Mouse (Mus musculus): Measurements from ENCODE around the gene Gm7544. TPM values are rescaled to one million over a fixed set of nuclear protein-coding genes. Genes with fewer than 3 reads are reported as not detected.
"Not testable (repeated sequence)": the region's sequence is repeated elsewhere in the genome, so short reads cannot be mapped to it uniquely, and the experiment has no call there.

The Gm7544 gene
- polyA plus RNA-seq, 1 experiment: not detected

- Histone ChIP-seq H3K27ac (ENCODE audit: control insufficient read depth, insufficient read depth, low read depth, low read length, poor library complexity) (no peak overlapping the region), H3K4me1 (ENCODE audit: control insufficient read depth, insufficient read depth, low read length) (no peaks in the 10 kb centered on the region), H3K4me3 (replicated peaks; ENCODE audit: control insufficient read depth, low read depth, low read length) (no peak overlapping the region)
- 89% methylated on average over 5 of the region's 5 CpGs for WGBS
- no peak for TF ChIP-seq POLR2A (IDR thresholded peaks at IDR 0.05; ENCODE audit: borderline replicate concordance, control insufficient read depth, low read depth, low read length)
- no peak for TF ChIP-seq CTCF (IDR thresholded peaks at IDR 0.05; ENCODE audit: control insufficient read depth, insufficient read depth, low read length)
These were observed 17.1 kb downstream of the Gm7544 start for GRCm38 (mm10) chr1:82938666-82939065.

- H3K4me1 ChIP-seq (ENCODE audit: control insufficient read depth, insufficient read depth, low read length); H3K27ac ChIP-seq (ENCODE audit: control insufficient read depth, insufficient read depth, low read depth, low read length, poor library complexity); H3K4me3 ChIP-seq (replicated peaks; ENCODE audit: control insufficient read depth, low read depth, low read length): not testable (repeated sequence)
- WGBS: no CpG with 5 or more reads among the region's 6 CpGs
These were observed 24.5 kb downstream of the Gm7544 start, which contains the start of gene Gm6217 for GRCm38 (mm10) chr1:82931326-82931725. Gene Gm6217, minus strand, starts transcription at chr1:82931399.

GRCm38 (mm10) chr1:82930558-82930957 is 25.3 kb downstream of the Gm7544 start:
- not testable (repeated sequence) for H3K4me3 ChIP-seq (replicated peaks; ENCODE audit: control insufficient read depth, low read depth, low read length); H3K27ac ChIP-seq (ENCODE audit: control insufficient read depth, insufficient read depth, low read depth, low read length, poor library complexity); H3K4me1 ChIP-seq (ENCODE audit: control insufficient read depth, insufficient read depth, low read length)
- 72% methylated on average over 3 of the region's 3 CpGs for WGBS

- Histone ChIP-seq H3K27ac (ENCODE audit: control insufficient read depth, insufficient read depth, low read depth, low read length, poor library complexity) (no peak within 1 kb of the TSS), H3K4me1 (ENCODE audit: control insufficient read depth, insufficient read depth, low read length) (no peaks in the 10 kb centered on the region), H3K4me3 (replicated peaks; ENCODE audit: control insufficient read depth, low read depth, low read length) (no peak within 1 kb of the TSS)
- TF ChIP-seq POLR2A (IDR thresholded peaks at IDR 0.05; ENCODE audit: borderline replicate concordance, control insufficient read depth, low read depth, low read length) (no peak), CTCF (IDR thresholded peaks at IDR 0.05; ENCODE audit: control insufficient read depth, insufficient read depth, low read length) (no peak)
- WGBS: 73% methylated on average over 6 of the region's 6 CpGs
These were observed 31.2 kb downstream of the Gm7544 start, which contains the start of gene A030014E15Rik for GRCm38 (mm10) chr1:82924650-82925049. Gene A030014E15Rik, plus strand, starts transcription at chr1:82924917.

GRCm38 (mm10) chr1:82913434-82913833 is 42.4 kb downstream of the Gm7544 start:
- not testable (repeated sequence) for H3K27ac ChIP-seq (ENCODE audit: control insufficient read depth, insufficient read depth, low read depth, low read length, poor library complexity); H3K4me3 ChIP-seq (replicated peaks; ENCODE audit: control insufficient read depth, low read depth, low read length); H3K4me1 ChIP-seq (ENCODE audit: control insufficient read depth, insufficient read depth, low read length)
- 65% methylated on average over 5 of the region's 5 CpGs for WGBS

- H3K4me3 ChIP-seq (replicated peaks; ENCODE audit: control insufficient read depth, low read depth, low read length): no peak within 1 kb of the TSS
- no peaks in the 10 kb centered on the region for H3K4me1 ChIP-seq (ENCODE audit: control insufficient read depth, insufficient read depth, low read length)
- WGBS: 80% methylated on average over 3 of the region's 3 CpGs
- no peak within 1 kb of the TSS for H3K27ac ChIP-seq (ENCODE audit: control insufficient read depth, insufficient read depth, low read depth, low read length, poor library complexity)
- TF ChIP-seq POLR2A (IDR thresholded peaks at IDR 0.05; ENCODE audit: borderline replicate concordance, control insufficient read depth, low read depth, low read length) (no peak), CTCF (IDR thresholded peaks at IDR 0.05; ENCODE audit: control insufficient read depth, insufficient read depth, low read length) (no peak)
These were observed 42.8 kb downstream of the Gm7544 start, which contains the start of gene A030005L19Rik for GRCm38 (mm10) chr1:82913025-82913424. Gene A030005L19Rik, plus strand, starts transcription at chr1:82913325.

- H3K4me3 ChIP-seq (replicated peaks; ENCODE audit: control insufficient read depth, low read depth, low read length): no peak overlapping the region
- 93% methylated on average over 3 of the region's 3 CpGs for WGBS
- TF ChIP-seq CTCF (IDR thresholded peaks at IDR 0.05; ENCODE audit: control insufficient read depth, insufficient read depth, low read length): no peak
- TF ChIP-seq POLR2A (IDR thresholded peaks at IDR 0.05; ENCODE audit: borderline replicate concordance, control insufficient read depth, low read depth, low read length): no peak
- H3K4me1 ChIP-seq (ENCODE audit: control insufficient read depth, insufficient read depth, low read length): no peaks in the 10 kb centered on the region
- no peak overlapping the region for H3K27ac ChIP-seq (ENCODE audit: control insufficient read depth, insufficient read depth, low read depth, low read length, poor library complexity)
These were observed 49.9 kb downstream of the Gm7544 start for GRCm38 (mm10) chr1:82905886-82906285.

Other genes with a start within 250 kb of the Gm7544 start
- gene Mff, start 231.1 kb downstream of the Gm7544 start, polyA plus RNA-seq (2011; ENCODE audit: insufficient read depth, insufficient read length, low replicate concordance, missing spikeins): 62.4 and 62.8 TPM in 2 replicates
- gene Tm4sf20, start 187.6 kb downstream of the Gm7544 start, polyA plus RNA-seq (2011; ENCODE audit: insufficient read depth, insufficient read length, low replicate concordance, missing spikeins): not detected in 2 replicates
- gene Gm47791, start 184.8 kb downstream of the Gm7544 start, polyA plus RNA-seq (2011; ENCODE audit: insufficient read depth, insufficient read length, low replicate concordance, missing spikeins): not detected in 2 replicates
- 14.5 and 15.6 TPM in 2 replicates for gene Agfg1, start 116.5 kb downstream of the Gm7544 start, polyA plus RNA-seq (2011; ENCODE audit: insufficient read depth, insufficient read length, low replicate concordance, missing spikeins)
- not detected in 2 replicates for gene A030005L19Rik, start 42.7 kb downstream of the Gm7544 start, polyA plus RNA-seq (2011; ENCODE audit: insufficient read depth, insufficient read length, low replicate concordance, missing spikeins)
- gene A030014E15Rik, start 31.1 kb downstream of the Gm7544 start, polyA plus RNA-seq (2011; ENCODE audit: insufficient read depth, insufficient read length, low replicate concordance, missing spikeins): not detected in 2 replicates
- gene Gm6217, start 24.6 kb downstream of the Gm7544 start, polyA plus RNA-seq (2011; ENCODE audit: insufficient read depth, insufficient read length, low replicate concordance, missing spikeins): not detected in 2 replicates
- not detected in 2 replicates for gene A030003K21Rik, start 12.6 kb downstream of the Gm7544 start, polyA plus RNA-seq (2011; ENCODE audit: insufficient read depth, insufficient read length, low replicate concordance, missing spikeins)
- gene Gm47955, start 4.3 kb upstream of the Gm7544 start, polyA plus RNA-seq (2011; ENCODE audit: insufficient read depth, insufficient read length, low replicate concordance, missing spikeins): not detected in 2 replicates
- gene Gm47959, start 44.5 kb upstream of the Gm7544 start, polyA plus RNA-seq (2011; ENCODE audit: insufficient read depth, insufficient read length, low replicate concordance, missing spikeins): not detected in 2 replicates
- gene Slc19a3, start 82.4 kb upstream of the Gm7544 start, polyA plus RNA-seq (2011; ENCODE audit: insufficient read depth, insufficient read length, low replicate concordance, missing spikeins): not detected in 2 replicates
- gene Krtap28-10, start 86.5 kb upstream of the Gm7544 start, polyA plus RNA-seq (2011; ENCODE audit: insufficient read depth, insufficient read length, low replicate concordance, missing spikeins): not detected in 2 replicates
- not detected in 2 replicates for gene Gm47969, start 88.9 kb upstream of the Gm7544 start, polyA plus RNA-seq (2011; ENCODE audit: insufficient read depth, insufficient read length, low replicate concordance, missing spikeins)
- not detected in 2 replicates for gene A030005K14Rik, start 103.4 kb upstream of the Gm7544 start, polyA plus RNA-seq (2011; ENCODE audit: insufficient read depth, insufficient read length, low replicate concordance, missing spikeins)
- not detected in 2 replicates for gene Krtap28-13, start 104.9 kb upstream of the Gm7544 start, polyA plus RNA-seq (2011; ENCODE audit: insufficient read depth, insufficient read length, low replicate concordance, missing spikeins)
- gene Ccl20, start 160.8 kb upstream of the Gm7544 start, polyA plus RNA-seq (2011; ENCODE audit: insufficient read depth, insufficient read length, low replicate concordance, missing spikeins): not detected in 2 replicates
- gene Daw1, start 203.7 kb upstream of the Gm7544 start, polyA plus RNA-seq (2011; ENCODE audit: insufficient read depth, insufficient read length, low replicate concordance, missing spikeins): not detected in 2 replicates

All from bone marrow, adult 2 months (tissue).